Mouse (Mus musculus): ENCODE results near the gene Thsd4. TPM values are rescaled to one million over a fixed set of nuclear protein-coding genes. Genes with fewer than 3 reads are reported as not detected.

Gene Thsd4
- total RNA-seq, 4 experiments from 2014 or later: 0.46 to 0.79 (median 0.50) TPM

GRCm38 (mm10) chr9:60310741-60311317 lies 211.0 kb downstream of the Thsd4 start:
- DNase-seq (ENCODE audit: low spot score in 2 of 2): no peak

GRCm38 (mm10) chr9:60309786-60310711 lies 211.8 kb downstream of the Thsd4 start:
- DNase-seq (ENCODE audit: low spot score in 2 of 2): peak; percentile 77 to 83

- no peak for DNase-seq (ENCODE audit: low spot score in 2 of 2)
These were observed 213.7 kb downstream of the Thsd4 start for GRCm38 (mm10) chr9:60308182-60308581.

- no peak for DNase-seq (ENCODE audit: low spot score in 2 of 2)
These were observed 214.4 kb downstream of the Thsd4 start for GRCm38 (mm10) chr9:60307469-60307868.

GRCm38 (mm10) chr9:60306241-60306640 lies 215.6 kb downstream of the Thsd4 start:
- DNase-seq (ENCODE audit: low spot score in 2 of 2): no peak

- DNase-seq (ENCODE audit: low spot score in 2 of 2): no peak
These were observed 216.5 kb downstream of the Thsd4 start for GRCm38 (mm10) chr9:60305204-60305840.

- no peak for DNase-seq (ENCODE audit: low spot score in 2 of 2)
These were observed 225.6 kb downstream of the Thsd4 start for GRCm38 (mm10) chr9:60296276-60296675.

- DNase-seq (ENCODE audit: low spot score in 2 of 2): no peak
These were observed 226.6 kb downstream of the Thsd4 start for GRCm38 (mm10) chr9:60295199-60295598.

GRCm38 (mm10) chr9:60293129-60293528 lies 228.7 kb downstream of the Thsd4 start:
- no peak for DNase-seq (ENCODE audit: low spot score in 2 of 2)

GRCm38 (mm10) chr9:60290780-60291179 lies 231.1 kb downstream of the Thsd4 start:
- no peak for DNase-seq (ENCODE audit: low spot score in 2 of 2)

GRCm38 (mm10) chr9:60288789-60289188 lies 233.1 kb downstream of the Thsd4 start:
- no peak for DNase-seq (ENCODE audit: low spot score in 2 of 2)

- no peak for DNase-seq (ENCODE audit: low spot score in 2 of 2)
These were observed 235.5 kb downstream of the Thsd4 start for GRCm38 (mm10) chr9:60286390-60286789.

- DNase-seq (ENCODE audit: low spot score in 2 of 2): no peak
These were observed 236.8 kb downstream of the Thsd4 start for GRCm38 (mm10) chr9:60285047-60285462.

GRCm38 (mm10) chr9:60284318-60284717 lies 237.5 kb downstream of the Thsd4 start:
- no peak for DNase-seq (ENCODE audit: low spot score in 2 of 2)

- no peak for DNase-seq (ENCODE audit: low spot score in 2 of 2)
These were observed 238.3 kb downstream of the Thsd4 start for GRCm38 (mm10) chr9:60283546-60283945.

GRCm38 (mm10) chr9:60281281-60281680 lies 240.6 kb downstream of the Thsd4 start:
- peak in 1 of 2 experiments; percentile 19 for DNase-seq (ENCODE audit: low spot score in 2 of 2)

GRCm38 (mm10) chr9:60280786-60281185 lies 241.1 kb downstream of the Thsd4 start:
- DNase-seq (ENCODE audit: low spot score in 2 of 2): no peak

- DNase-seq (ENCODE audit: low spot score in 2 of 2): no peak
These were observed 242.3 kb downstream of the Thsd4 start for GRCm38 (mm10) chr9:60279556-60279955.

GRCm38 (mm10) chr9:60276351-60276750 lies 245.5 kb downstream of the Thsd4 start:
- no peak for DNase-seq (ENCODE audit: low spot score in 2 of 2)

GRCm38 (mm10) chr9:60275410-60276159 lies 246.3 kb downstream of the Thsd4 start:
- DNase-seq (ENCODE audit: low spot score in 2 of 2): no peak

- no peak for DNase-seq (ENCODE audit: low spot score in 2 of 2)
These were observed 247.3 kb downstream of the Thsd4 start for GRCm38 (mm10) chr9:60274503-60274902.
